Mouse (Mus musculus): ENCODE data around the gene Iqschfp. TPM values are rescaled to one million over a fixed set of nuclear protein-coding genes. Genes with fewer than 3 reads are reported as not detected.
A peak's percentile ranks its signal among the peaks of the same experiment; 100 is the strongest.

Gene Iqschfp
- polyA plus RNA-seq, 1 experiment from 2014 or later, result 0.39 TPM

DNA sequence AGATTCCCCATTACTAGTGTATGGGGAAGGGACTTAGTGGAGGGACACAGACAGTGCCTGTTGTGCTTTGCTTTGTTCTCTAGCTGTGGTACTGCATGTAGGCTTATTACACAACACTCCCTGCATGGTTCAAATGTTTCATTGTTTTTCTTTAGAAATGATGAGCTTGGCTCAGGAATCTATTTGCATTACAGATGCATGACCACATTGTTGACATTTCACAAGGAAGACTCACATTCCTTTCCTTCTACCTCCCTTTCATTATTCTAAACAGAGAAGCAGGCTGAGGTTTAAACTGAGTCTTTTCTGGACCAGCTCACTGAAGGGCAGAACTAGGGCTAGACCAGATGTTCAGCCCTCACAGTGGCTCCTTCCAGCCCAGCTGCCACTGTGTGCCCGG is 360.3 kb downstream of the Iqschfp start:
- ATAC-seq (ENCODE audit: low FRiP score) (no peak), DNase-seq (ENCODE audit: low spot score) (peak; percentile 3)
- Histone ChIP-seq H3K4me3 (ENCODE audit: low read depth, low read length) (no peak overlapping the region), H3K36me3 (ENCODE audit: control insufficient read depth, insufficient read depth, low read length) (no peaks in the 10 kb centered on the region), H3K9ac (ENCODE audit: low read depth, low read length) (no peak overlapping the region), H3K27ac (ENCODE audit: low read depth, low read length) (no peak overlapping the region), H3K4me2 (replicated peaks; ENCODE audit: low read depth, low read length) (no peak overlapping the region), H3K9me3 (ENCODE audit: control insufficient read depth, low read length) (no peaks in the 10 kb centered on the region), H3K4me1 (replicated peaks; ENCODE audit: control insufficient read depth, insufficient read depth, low read length) (no peaks in the 10 kb centered on the region), H3K27me3 (ENCODE audit: control insufficient read depth, insufficient read depth, low read length) (no peaks in the 10 kb centered on the region)
- WGBS, result 52% methylated on average over 1 of the region's 1 CpGs

DNA sequence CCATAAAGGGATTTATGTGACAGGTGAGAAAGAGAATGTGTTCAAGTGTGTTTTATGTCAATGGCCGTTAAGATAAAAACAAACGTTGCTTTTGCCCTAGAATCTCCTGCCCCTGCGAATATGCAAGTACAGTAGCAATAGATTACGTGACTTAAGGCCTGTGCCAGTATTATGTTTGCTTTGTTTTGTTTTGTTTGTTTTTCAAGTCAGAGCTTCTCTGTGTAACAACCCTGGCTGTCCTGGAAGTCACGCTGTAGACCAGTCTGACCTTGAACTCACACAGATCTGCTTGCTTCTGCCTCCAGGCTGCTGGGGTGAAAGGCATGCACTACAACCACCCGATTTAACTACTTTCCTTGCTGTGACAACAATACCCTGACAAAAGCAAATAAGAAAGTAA is 370.3 kb downstream of the Iqschfp start:
- Histone ChIP-seq H3K27me3 (ENCODE audit: control insufficient read depth, insufficient read depth, low read length) (no peaks in the 10 kb centered on the region), H3K27ac (ENCODE audit: low read depth, low read length) (no peak overlapping the region), H3K4me3 (ENCODE audit: low read depth, low read length) (no peak overlapping the region), H3K36me3 (ENCODE audit: control insufficient read depth, insufficient read depth, low read length) (no peaks in the 10 kb centered on the region), H3K4me2 (replicated peaks; ENCODE audit: low read depth, low read length) (no peak overlapping the region), H3K4me1 (replicated peaks; ENCODE audit: control insufficient read depth, insufficient read depth, low read length) (no peaks in the 10 kb centered on the region), H3K9me3 (ENCODE audit: control insufficient read depth, low read length) (no peaks in the 10 kb centered on the region), H3K9ac (ENCODE audit: low read depth, low read length) (no peak overlapping the region)
- DNase-seq (ENCODE audit: low spot score), result no peak
- ATAC-seq (ENCODE audit: low FRiP score), result no peak
- 87% methylated on average over 6 of the region's 6 CpGs for WGBS

DNA sequence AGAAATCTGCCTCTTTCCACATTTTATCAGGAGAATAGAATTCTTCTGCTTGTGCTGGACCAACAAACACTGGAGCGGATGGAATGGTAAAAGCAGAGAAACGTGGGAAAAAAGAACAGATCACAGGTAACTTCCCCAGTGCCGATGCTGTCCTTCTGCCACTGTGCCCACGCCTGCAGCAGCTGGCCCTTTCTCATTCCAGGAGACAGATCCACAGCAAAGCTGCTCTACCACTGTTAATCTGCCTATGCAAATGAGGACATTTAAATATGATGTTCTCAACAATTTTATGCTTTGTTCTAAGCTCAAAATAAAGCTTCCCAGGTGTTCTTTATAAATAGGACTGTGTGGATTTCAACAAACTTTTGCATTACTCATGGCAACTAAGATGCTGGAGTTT is 375.9 kb downstream of the Iqschfp start:
- WGBS, result 83% methylated on average over 4 of the region's 4 CpGs
- H3K9me3 ChIP-seq (ENCODE audit: control insufficient read depth, low read length), result no peaks in the 10 kb centered on the region
- no peaks in the 10 kb centered on the region for H3K27me3 ChIP-seq (ENCODE audit: control insufficient read depth, insufficient read depth, low read length)
- no peak for DNase-seq (ENCODE audit: low spot score)
- no peak overlapping the region for H3K4me2 ChIP-seq (replicated peaks; ENCODE audit: low read depth, low read length)
- H3K36me3 ChIP-seq (ENCODE audit: control insufficient read depth, insufficient read depth, low read length), result no peaks in the 10 kb centered on the region
- H3K9ac ChIP-seq (ENCODE audit: low read depth, low read length), result no peak overlapping the region
- H3K4me3 ChIP-seq (ENCODE audit: low read depth, low read length), result no peak overlapping the region
- no peak for ATAC-seq (ENCODE audit: low FRiP score)
- H3K27ac ChIP-seq (ENCODE audit: low read depth, low read length), result no peak overlapping the region
- H3K4me1 ChIP-seq (replicated peaks; ENCODE audit: control insufficient read depth, insufficient read depth, low read length), result no peaks in the 10 kb centered on the region; the same call in 1 of the 2 replicates

DNA sequence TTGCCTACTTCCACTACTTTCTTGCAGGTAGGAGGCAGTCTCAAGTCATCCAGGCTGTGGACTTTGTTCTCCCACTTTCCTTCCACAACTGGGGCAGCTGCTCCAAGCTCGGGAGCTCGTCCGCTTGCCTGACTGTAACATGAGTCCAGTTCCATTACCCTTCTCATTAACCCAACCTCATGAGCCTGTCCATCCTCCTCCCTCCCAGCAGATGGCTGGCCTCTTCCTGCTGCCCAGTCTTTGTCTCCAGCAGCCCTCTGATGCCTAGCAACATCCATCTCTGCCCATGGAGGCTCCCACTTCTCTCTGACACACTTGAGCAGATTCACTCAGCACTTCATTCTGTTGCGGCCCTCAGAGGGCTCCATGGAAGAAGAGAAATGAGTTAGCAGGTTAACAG is 377.2 kb downstream of the Iqschfp start:
- peak; percentile 32; the same call in 1 of the 2 replicates for ATAC-seq (ENCODE audit: low FRiP score)
- 48% methylated on average over 4 of the region's 4 CpGs for WGBS
- no peaks in the 10 kb centered on the region for H3K27me3 ChIP-seq (ENCODE audit: control insufficient read depth, insufficient read depth, low read length)
- H3K27ac ChIP-seq (ENCODE audit: low read depth, low read length), result no peak overlapping the region
- no peak overlapping the region for H3K9ac ChIP-seq (ENCODE audit: low read depth, low read length)
- peak; percentile 23 for DNase-seq (ENCODE audit: low spot score)
- no peaks in the 10 kb centered on the region for H3K36me3 ChIP-seq (ENCODE audit: control insufficient read depth, insufficient read depth, low read length)
- H3K4me2 ChIP-seq (replicated peaks; ENCODE audit: low read depth, low read length), result no peak overlapping the region
- H3K4me1 ChIP-seq (replicated peaks; ENCODE audit: control insufficient read depth, insufficient read depth, low read length), result no peaks in the 10 kb centered on the region; the same call in 1 of the 2 replicates
- H3K4me3 ChIP-seq (ENCODE audit: low read depth, low read length), result no peak overlapping the region
- no peaks in the 10 kb centered on the region for H3K9me3 ChIP-seq (ENCODE audit: control insufficient read depth, low read length)

DNA sequence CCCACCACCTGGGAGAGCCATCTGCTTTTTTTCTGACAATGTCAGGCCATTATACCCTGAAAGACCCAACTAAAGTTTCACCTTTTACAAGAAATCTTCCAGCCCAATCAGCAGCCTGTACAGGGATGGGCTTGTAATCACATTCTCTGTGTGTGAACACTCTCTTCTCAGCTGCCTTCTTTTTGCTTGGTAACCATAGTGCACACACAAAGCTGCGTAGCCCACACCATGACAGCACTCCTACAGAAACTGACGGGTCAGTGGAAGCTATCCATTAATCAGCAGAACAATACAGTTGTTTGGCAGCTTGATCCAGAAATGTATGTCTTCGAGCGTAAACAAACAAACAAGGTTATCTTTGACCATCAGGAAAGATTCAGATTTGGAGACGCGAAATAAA is 378.2 kb downstream of the Iqschfp start:
- DNase-seq (ENCODE audit: low spot score), result peak; percentile 29
- Histone ChIP-seq H3K4me2 (replicated peaks; ENCODE audit: low read depth, low read length) (no peak overlapping the region), H3K27me3 (ENCODE audit: control insufficient read depth, insufficient read depth, low read length) (no peaks in the 10 kb centered on the region), H3K4me1 (replicated peaks; ENCODE audit: control insufficient read depth, insufficient read depth, low read length) (no peaks in the 10 kb centered on the region; the same call in 1 of the 2 replicates), H3K4me3 (ENCODE audit: low read depth, low read length) (no peak overlapping the region), H3K9me3 (ENCODE audit: control insufficient read depth, low read length) (no peaks in the 10 kb centered on the region), H3K27ac (ENCODE audit: low read depth, low read length) (peak overlapping the region; percentile 65), H3K36me3 (ENCODE audit: control insufficient read depth, insufficient read depth, low read length) (no peaks in the 10 kb centered on the region), H3K9ac (ENCODE audit: low read depth, low read length) (no peak overlapping the region)
- 61% methylated on average over 6 of the region's 6 CpGs for WGBS
- ATAC-seq (ENCODE audit: low FRiP score), result peak; percentile 75

DNA sequence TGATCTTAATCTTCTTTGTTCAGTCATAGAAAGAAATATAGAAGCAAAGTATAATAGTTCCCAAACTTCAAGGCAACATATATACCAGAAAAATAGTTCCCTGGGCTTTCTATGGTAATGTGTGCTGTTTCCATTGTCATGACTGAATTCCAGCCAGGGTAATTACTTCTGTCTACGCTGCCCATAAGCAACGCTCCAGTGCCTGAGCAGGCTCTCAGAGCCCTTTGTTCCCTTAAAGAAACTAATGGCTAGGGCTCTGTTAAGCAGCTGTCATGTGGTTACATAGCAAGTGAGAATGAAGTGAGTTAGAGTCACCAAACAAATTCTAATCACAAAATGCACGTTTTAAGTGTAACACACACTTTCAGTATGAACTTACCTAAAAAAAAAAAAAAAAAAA is 379.4 kb downstream of the Iqschfp start:
- no peaks in the 10 kb centered on the region for H3K36me3 ChIP-seq (ENCODE audit: control insufficient read depth, insufficient read depth, low read length)
- no peak overlapping the region for H3K27ac ChIP-seq (ENCODE audit: low read depth, low read length)
- DNase-seq (ENCODE audit: low spot score) (peak; percentile 34), ATAC-seq (ENCODE audit: low FRiP score) (peak; percentile 79)
- no peaks in the 10 kb centered on the region for H3K27me3 ChIP-seq (ENCODE audit: control insufficient read depth, insufficient read depth, low read length)
- no peaks in the 10 kb centered on the region; the same call in 1 of the 2 replicates for H3K4me1 ChIP-seq (replicated peaks; ENCODE audit: control insufficient read depth, insufficient read depth, low read length)
- H3K4me2 ChIP-seq (replicated peaks; ENCODE audit: low read depth, low read length), result no peak overlapping the region
- H3K9ac ChIP-seq (ENCODE audit: low read depth, low read length), result no peak overlapping the region
- H3K4me3 ChIP-seq (ENCODE audit: low read depth, low read length), result no peak overlapping the region
- 27% methylated on average over 3 of the region's 3 CpGs for WGBS
- no peaks in the 10 kb centered on the region for H3K9me3 ChIP-seq (ENCODE audit: control insufficient read depth, low read length)

DNA sequence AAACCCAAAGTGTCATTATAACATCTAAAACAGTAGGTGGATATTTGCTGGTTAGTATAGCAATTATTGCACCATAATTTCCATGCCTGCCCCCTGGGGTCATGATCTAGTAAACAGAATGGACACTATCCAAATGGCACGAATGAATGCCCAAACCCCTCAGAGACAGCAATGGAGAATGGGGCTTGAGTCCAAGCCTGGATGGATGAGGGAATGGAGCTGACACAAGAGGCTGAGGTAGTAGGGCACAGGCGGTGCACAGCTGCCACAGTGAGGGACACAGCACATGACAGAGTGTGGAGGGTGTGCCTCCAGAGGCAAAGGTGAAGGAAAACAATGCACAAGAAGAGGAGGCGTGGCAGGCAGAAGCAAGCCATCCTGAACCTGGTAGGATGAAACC is 379.8 kb downstream of the Iqschfp start:
- H3K27ac ChIP-seq (ENCODE audit: low read depth, low read length), result 0 out of 2 replicates have a peak overlapping the region, but pooled peaks have one; percentile 18
- no peak overlapping the region for H3K9ac ChIP-seq (ENCODE audit: low read depth, low read length)
- H3K4me1 ChIP-seq (replicated peaks; ENCODE audit: control insufficient read depth, insufficient read depth, low read length), result no peaks in the 10 kb centered on the region; the same call in 1 of the 2 replicates
- DNase-seq (ENCODE audit: low spot score), result peak; percentile 47
- WGBS, result 49% methylated on average over 3 of the region's 3 CpGs
- ATAC-seq (ENCODE audit: low FRiP score), result peak; percentile 83
- no peak overlapping the region for H3K4me3 ChIP-seq (ENCODE audit: low read depth, low read length)
- no peaks in the 10 kb centered on the region for H3K27me3 ChIP-seq (ENCODE audit: control insufficient read depth, insufficient read depth, low read length)
- H3K36me3 ChIP-seq (ENCODE audit: control insufficient read depth, insufficient read depth, low read length), result no peaks in the 10 kb centered on the region
- H3K4me2 ChIP-seq (replicated peaks; ENCODE audit: low read depth, low read length), result no peak overlapping the region
- H3K9me3 ChIP-seq (ENCODE audit: control insufficient read depth, low read length), result no peaks in the 10 kb centered on the region

DNA sequence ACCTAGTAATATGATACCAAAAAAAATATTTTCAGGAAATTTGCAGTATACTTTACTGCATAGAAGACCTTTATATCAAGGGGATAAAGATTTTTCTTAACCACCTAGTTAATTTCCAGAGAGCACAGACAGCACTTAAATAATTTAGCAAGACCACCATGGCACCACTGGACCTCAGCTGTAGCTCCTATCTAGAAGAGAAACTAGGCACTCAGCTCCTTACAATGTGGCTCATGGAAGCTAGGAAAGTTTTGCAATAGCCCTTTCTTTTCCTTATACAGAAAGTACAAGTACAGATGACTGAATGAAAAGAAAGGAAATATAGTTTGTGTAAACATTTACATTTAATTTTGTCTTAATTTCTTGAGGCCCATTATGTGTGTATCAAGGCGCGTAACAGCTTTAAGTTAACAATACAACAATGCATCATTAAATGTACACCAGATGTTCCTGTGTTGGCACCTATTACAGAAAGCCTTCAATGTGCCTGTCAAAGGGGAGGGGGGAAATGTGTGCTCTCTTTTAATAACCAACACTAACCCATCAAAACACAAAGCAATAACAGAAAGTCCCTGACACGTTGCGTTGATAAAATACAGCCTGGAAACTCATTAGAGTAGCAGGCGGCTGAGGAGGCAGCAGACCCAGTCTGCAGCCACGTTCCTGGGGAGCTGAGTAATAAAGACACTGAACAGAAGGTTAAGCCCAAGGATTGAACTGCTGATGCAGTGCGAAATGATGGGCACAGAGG is 391.0 kb downstream of the Iqschfp start:
- Histone ChIP-seq H3K9ac (ENCODE audit: low read depth, low read length) (no peak overlapping the region), H3K4me3 (ENCODE audit: low read depth, low read length) (no peak overlapping the region), H3K4me1 (replicated peaks; ENCODE audit: control insufficient read depth, insufficient read depth, low read length) (no peaks in the 10 kb centered on the region), H3K27ac (ENCODE audit: low read depth, low read length) (no peak overlapping the region; the same call in 1 of the 2 replicates), H3K27me3 (ENCODE audit: control insufficient read depth, insufficient read depth, low read length) (no peaks in the 10 kb centered on the region), H3K4me2 (replicated peaks; ENCODE audit: low read depth, low read length) (no peak overlapping the region), H3K36me3 (ENCODE audit: control insufficient read depth, insufficient read depth, low read length) (no peaks in the 10 kb centered on the region), H3K9me3 (ENCODE audit: control insufficient read depth, low read length) (no peaks in the 10 kb centered on the region)
- WGBS, result 46% methylated on average over 7 of the region's 7 CpGs
- DNase-seq (ENCODE audit: low spot score) (peak; percentile 22), ATAC-seq (ENCODE audit: low FRiP score) (peak; percentile 76)

DNA sequence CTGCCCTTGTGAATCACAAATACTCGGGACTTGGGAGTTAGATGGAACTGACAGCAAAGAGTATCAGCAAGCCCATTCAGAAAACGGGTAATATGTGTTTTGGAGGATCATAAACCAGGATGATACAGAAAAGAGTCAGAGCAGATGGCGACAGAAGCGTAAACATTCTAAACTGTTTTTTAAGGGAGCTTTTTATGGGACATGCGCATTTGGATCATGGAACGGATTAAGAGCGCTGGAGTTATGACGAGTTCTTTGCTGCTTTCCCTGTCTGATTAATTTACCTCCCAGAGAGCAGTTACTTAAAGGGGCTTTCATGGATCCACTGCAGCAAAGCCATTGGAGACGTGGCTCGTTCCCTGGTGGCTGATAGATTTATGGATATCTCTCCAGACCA is 391.6 kb downstream of the Iqschfp start:
- Histone ChIP-seq H3K36me3 (ENCODE audit: control insufficient read depth, insufficient read depth, low read length) (no peaks in the 10 kb centered on the region), H3K4me3 (ENCODE audit: low read depth, low read length) (no peak overlapping the region), H3K4me1 (replicated peaks; ENCODE audit: control insufficient read depth, insufficient read depth, low read length) (no peaks in the 10 kb centered on the region), H3K9me3 (ENCODE audit: control insufficient read depth, low read length) (no peaks in the 10 kb centered on the region), H3K4me2 (replicated peaks; ENCODE audit: low read depth, low read length) (no peak overlapping the region), H3K27ac (ENCODE audit: low read depth, low read length) (no peak overlapping the region; the same call in 1 of the 2 replicates), H3K9ac (ENCODE audit: low read depth, low read length) (no peak overlapping the region), H3K27me3 (ENCODE audit: control insufficient read depth, insufficient read depth, low read length) (no peaks in the 10 kb centered on the region)
- ATAC-seq (ENCODE audit: low FRiP score) (no peak), DNase-seq (ENCODE audit: low spot score) (no peak)
- 66% methylated on average over 10 of the region's 10 CpGs for WGBS
